Mouse (Mus musculus): ENCODE measurements around the gene Nfil3.

The Nfil3 gene

DNA sequence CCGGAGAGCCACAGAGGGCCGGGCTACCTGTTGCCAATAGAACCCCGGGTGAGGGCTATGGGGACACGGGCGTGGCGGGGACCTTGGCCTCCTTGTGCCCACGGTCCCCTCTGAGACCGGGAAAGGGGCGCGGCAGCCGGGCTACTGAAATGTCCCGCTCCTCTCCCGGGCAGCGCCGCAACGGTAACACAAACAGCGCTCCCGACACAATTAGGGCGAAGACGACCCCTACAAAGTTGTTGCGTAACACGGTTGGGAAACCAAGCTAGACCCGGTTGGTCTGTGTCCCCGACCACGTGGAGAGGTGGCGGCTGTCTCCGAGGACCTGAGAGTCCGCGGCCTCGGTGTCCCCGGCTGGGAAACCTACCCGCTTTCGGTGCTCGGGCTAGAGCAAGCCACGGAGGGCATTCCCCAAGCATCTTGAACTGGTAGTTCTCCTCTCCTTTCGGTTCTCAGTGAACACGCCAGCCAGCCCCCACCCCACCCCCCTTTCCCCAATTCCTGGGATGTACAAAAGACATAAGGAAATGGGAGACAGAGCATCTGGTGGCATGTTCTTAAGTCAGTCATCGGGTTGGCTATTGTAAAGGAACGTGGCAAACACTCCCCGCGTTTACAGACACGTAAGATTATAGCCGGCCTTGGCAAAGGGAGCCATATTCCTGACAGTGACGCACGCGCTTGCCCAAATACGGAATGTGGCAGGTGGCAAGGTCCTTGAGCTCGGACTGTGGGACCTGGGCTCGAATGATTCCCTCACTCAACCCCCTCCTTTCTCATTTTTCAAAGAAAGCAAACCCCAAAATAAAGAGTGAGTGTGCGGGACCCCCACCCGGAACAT lies 788 bp upstream of the Nfil3 start:
- peak; percentile 45 to 47 for DNase-seq

DNA sequence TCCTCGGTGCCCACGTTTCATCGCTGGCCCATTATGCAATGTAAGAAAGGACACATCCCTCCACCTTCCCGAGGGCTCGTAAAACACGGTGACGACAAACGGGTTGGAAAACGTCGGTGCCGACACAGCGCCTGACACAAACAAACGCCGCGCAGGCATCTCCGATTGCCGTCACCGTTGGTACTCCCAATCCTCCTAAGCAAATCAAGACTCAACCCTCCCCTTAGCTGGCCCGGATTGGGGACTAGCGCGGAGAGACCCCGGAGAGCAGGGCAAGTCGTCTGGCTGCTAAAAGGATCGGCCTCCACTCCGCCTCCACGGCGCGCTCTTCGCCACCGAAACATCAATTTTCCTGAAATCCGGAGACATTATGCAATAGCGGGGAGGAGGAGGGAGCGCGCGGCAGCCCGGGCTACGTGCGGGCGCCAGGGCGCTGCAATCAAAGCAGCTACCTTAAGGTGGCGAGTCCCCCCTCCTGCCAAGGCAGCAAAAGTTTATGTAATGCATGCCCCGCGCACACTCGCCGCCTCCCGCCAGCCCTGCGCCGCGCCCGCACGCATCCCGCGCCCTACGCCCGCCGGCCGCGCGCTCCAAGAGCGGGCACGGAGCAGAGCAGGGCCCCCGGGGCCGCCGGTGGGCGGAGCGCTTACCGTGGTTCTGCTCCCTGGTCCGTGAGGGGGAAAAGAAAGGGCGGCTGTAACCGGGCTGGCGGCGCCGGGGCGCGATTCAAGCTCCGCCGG lies 492 bp downstream of the Nfil3 start:
- DNase-seq: peak; percentile 72 to 74

DNA sequence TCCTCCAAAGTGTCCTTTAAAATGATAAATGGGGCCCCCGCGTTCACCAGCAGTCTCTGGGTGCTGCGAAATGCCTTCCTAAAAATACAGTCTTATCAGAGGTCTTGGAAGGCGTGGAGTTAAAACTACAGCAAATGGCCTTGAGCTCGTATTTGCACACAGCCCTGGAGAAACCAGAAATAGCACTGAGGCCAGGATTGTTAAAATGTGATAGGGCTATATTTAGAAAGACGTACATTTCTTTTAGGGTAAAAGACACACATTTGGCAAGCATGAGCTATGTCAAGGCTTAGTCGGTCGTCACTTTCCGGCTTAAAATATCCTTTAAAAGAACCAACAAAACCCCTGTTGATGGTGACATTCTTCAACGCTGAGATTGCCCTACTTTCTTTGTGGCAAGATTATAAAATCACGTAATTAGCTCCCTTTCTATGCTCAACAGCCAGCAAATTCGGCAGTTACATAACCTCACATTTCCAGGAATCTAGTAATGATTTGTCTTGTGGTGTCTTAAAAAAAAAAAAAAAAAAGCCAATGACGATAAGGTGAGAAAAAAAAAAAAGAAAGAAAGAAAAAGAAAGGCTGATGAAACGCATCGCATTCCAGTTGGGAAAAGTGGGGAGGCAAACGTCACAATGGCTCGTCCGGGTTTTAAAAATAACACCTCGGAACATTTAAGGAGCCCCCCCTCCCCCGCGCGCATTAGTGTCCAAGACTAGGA lies 1.4 kb downstream of the Nfil3 start:
- DNase-seq: peak in 1 of 2 experiments; percentile 11

DNA sequence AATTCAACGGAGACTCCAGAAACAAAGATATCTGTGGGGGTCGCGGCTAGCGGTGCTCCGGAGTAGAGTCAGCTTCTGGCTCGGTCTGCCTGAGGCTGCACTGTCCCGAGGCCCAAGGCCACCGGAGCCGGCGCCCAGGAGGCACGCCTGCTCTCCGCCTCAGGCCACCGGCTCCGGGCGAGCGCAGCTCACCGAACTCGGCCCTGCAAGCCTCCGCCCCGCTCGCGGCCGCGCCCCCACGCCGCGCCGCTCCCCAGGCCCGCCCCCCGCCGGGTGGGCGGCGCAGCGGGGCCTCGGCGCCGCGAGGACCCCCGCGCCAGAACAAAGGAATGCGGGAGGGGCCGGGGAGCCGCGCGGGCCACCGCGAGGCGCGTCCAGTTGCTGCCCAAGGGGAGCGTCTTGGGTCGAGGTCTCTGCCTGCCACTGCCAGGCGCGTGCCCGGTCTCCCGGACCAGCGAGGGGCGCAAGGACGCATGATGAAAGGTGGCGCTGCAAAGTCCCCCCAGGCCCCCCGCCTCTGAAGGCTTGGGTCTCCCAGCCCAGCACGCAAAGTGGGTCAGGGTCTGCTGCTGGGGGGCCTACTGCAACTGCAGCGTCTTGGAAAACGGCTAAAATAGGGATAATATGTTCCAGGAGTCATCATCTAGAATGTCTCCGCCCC lies 2.4 kb downstream of the Nfil3 start:
- DNase-seq: peak in 1 of 2 experiments; percentile 7

DNA sequence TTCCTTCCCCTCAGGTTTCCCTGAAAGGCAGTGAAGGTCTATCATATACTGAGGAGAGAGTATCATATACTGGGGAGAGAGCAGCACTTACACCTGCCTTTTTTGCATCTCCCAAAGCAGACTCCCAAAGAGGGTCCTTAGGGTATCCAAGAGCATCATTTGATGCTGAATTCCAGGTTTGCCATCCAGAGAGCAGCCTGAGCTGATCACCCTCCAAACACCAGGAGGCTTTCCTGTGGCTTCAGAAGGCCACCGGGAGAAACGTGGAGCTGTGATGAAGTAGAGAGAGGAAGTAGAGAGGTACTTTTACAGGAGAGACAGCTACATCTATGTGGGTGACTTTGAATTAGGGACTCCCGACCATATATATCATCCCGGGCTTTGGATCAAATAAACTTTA lies 3.1 kb downstream of the Nfil3 start:
- no peak for DNase-seq

DNA sequence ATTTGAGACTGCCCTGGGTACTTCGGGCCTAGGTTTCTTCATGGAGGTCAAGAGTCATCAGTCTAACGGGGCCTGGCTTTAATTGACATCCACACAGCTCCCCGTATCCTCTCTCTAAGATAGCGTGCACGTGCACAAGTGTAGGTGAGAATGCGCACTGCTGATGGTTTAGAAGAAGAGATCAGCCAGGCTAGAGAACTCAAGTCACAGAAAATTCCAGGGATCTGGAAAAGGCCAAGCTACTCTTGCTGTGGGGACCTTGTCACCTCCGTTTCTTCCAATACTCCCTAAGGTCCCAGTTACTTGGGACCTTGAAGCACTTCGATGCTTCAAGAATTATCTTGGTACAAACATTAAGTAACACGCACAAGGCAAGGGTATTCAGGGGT lies 3.7 kb downstream of the Nfil3 start:
- DNase-seq: no peak

DNA sequence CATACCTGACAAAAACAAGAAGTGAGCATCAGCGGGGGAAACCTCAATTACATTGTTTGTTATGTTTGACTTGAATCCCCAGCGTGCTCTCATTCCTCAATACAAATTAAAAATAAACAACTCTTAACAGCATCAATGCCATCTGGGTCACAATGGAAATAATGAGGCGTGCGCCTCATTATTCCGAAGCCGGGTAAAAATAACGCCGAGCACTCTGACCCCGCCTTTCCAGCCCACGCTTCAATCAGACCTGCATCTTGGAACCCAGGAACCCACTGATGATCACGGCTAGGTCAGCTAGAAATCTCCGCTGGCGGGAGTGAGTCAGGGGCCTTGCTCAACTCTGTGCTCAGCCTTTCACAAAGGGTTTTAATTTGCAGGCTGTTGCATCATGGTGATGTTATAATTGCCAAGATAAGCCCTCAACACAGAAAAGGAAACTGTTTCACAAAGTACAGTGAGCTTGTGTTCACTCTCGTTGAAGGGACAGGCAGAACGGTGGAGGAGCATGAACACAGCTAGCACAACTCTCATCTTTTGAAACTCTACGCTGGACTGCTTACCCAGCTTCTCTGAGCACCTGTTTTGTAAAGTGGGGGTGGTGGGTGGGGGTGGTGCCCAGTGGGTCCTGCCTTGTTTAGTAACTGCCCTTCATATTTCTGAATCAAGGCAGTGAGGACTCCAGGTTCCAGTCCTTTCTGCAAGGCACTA lies 4.2 kb downstream of the Nfil3 start:
- no peak for DNase-seq

DNA sequence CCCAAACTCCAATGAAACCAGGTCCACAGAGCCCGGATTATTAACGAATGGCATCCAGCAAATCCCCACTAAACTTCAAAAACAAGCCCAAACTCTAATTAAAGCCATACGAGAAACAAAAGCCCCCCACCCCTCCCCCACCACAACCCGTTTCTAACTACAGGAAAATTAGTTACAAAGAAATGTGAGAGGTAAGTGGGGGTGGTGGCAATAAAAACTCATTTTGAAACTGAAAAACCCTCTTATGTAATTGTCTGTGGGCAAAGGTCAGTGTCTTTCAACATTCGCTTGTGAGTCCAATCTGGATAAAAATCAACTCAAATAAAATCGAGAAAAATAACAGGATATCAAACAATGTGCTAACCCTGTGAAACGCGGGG lies 4.8 kb downstream of the Nfil3 start:
- no peak for DNase-seq

DNA sequence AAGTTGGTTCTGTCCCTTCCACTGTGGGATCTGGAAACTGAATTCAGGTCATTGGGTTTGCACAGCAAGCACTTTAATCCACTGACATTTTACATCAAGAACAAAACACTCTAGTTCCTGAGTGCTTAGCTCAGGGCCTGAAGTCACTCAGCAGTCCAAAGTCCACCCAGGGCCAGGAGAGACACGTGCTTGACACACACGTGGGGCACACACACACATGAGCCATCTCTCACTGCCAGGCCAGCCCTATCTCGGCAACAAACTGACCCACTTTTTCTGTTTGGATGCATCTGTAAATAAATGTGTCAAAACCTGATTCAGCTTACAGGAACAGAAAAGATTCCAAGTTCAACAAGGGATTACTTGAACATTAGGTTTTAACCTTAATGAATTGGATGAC lies 6.2 kb downstream of the Nfil3 start:
- DNase-seq: no peak

DNA sequence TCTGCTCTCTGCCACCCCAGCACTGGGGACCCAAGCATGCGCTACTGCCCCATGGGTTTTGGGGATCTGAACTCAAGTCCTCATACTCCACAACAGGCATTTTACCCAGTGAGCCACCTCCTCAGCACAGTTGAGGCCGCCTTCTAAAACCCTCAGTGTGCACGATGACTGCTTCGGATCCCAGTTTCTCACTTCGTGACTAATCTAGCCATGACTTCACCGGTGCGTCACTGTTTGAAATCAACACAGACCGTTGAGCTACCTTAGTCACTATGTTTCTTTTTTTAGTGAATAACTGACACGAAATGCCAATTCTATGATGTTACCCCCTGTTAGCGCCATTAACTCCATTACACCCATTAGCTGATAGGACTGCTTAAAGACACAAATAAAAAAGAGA lies 7.4 kb downstream of the Nfil3 start:
- DNase-seq: no peak

DNA sequence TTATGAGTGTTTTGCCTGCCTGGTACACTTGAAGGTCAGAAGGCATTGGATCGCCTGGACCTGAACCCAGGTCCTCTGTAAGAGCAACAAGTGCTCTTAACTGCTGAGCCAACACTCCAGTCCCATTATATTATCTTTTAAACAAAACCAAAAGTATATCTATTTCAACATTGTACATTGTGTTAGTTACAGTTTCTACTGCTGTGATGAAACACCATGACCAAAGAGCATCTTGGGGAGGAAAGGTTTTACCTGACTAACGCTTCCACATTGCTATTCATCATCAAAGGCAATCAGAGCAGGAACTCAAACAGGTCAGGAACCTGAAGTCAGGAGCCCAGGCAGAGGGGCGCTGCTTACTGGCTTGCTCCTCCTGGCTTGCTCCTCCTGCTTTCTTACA lies 8.2 kb downstream of the Nfil3 start:
- no peak for DNase-seq

DNA sequence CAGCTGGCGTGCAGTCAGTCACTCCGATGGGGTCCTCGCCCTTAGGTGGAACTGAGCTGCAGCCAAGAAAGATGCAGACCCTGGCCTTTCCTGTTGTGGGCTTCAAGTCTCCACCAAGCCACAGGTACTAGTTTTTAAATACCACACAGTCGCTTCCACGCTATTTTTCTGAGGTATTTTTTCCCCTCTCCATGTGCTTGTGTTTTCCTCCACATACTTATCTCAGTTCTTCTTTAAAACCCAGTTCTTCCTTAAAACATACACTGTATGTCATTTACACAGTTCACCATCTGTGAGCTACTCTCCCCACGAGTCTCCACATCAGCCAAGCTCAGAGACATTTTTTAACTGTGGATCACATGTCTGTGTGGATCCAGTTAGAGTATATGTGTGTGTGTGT lies 10.0 kb downstream of the Nfil3 start:
- no peak for DNase-seq

DNA sequence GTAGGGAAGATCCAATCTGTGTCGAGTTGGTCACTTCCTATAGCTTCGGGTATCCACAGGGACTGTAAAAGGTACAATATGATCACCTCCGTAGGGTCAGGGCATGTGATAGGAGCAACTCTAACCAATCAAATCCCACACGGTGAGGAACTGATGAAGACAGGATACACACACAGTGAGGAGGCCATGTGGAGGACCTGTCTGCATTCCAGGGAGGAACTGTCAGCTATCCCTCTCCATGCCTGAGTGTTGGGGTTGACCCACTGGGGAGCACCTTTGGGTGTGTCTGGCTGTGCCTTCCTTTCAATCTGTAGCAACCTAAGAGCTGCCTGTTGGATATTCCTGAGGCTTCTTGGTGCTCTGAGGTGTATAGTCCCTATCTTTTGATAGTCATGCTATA lies 18.0 kb downstream of the Nfil3 start:
- DNase-seq: no peak

DNA sequence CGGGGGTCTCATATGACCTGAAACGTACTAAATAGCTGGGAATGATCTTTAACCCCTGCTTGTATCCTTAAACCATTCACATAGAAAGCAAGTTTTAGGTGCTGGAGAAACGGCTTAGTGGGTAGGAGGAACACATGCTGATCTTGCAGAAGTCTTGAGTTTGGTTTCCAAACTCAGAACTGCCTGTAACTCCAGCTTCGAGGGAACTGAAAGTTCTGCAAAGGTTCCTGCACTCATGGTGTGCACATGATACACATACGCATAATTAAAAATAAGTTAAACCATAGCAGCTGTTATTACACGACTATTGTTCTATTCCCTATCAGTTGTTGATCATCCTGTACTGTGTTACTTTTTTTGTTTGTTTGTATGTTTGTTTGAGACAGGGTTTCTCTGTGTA lies 18.5 kb downstream of the Nfil3 start:
- no peak for DNase-seq

DNA sequence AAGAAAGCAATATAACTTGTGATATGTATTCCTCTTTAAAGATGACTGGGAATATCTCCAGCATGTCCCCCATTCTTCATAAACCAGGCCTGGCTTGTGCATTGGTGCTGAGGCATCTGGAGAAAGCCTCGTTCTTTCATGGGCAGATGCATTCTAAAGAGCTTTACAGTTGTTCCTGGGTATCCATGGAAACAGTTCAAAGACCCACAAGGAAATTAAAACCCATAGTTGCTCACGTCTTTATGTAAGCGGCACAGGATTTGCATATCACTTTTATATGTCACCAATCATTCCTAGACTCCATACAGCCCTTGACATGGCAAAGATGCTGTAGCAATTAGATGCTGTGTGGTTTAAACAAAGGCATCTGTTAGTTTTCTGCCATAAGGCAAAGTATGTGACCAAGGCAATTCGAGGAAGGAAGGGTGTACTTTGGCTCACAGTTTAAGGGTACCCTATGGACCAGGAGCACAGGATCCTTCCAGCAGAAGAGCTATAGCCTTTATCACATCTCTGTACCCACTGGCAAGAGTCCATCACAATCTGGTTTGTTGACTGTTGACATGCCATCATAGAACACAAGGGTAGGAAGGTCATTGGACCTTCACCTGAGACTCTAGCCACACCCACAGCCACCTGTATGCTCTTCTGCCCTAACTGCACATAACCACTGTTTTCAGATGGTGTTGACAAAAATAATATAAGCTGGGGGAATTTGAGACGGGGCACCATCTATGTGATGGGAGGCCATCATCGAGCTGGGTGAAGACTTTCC lies 26.9 kb downstream of the Nfil3 start:
- no peak for DNase-seq

DNA sequence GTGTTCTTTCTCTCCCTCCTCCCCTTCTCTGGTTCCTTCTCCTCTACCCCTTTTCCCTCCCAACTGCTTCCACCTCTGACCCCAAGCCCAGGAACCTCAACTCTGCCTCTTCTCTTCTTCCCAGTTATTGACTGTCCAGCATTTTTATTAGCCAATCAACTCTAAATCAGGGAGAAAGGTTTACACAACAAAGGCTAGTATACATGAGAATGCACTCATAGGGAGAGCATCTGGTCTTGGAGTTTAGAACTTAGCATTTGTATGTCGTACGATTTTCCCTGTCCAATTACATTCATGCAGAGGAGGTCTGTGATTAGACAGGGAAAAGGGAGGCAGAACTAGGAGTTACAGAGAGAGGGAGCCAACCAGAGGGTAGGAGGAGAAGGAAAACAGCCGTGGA lies 31.7 kb downstream of the Nfil3 start:
- no peak for DNase-seq

DNA sequence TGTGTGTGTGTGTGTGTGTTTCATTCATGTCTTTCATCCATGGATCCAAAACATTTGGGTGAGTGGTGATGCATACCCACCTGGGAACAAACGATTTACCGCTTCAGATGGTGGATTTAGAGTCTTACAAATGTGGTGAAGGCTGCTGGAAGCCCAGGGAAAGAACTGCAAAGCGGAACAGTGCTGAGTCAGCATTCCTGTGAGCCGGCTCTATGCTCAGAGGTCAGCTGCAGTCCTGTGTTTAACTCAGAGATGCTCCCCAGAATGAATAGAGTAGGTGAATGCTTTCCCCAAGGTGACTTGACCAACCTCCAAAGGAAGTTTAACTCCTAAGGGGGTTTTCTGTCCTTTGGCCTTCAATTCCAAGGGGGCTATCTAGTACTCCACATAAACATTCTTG lies 33.3 kb downstream of the Nfil3 start:
- no peak for DNase-seq

DNA sequence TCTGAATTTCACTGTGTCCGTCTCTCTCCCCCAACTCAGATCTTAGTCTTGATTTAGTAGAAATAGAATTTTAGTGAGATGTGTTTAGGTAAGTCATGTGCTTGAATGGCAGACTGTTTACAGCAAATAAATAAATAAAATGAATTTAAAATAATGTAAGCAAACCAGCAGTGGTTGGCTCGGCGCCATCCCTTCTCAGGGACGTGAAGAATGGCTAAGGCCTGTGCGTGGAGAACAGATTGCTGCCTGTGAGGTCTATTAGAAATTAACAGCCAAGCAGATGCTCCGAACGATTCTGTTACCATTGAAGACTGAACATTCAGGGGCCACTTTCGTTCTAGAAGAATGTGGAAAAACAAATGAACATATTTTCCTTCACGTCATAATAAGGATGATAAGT lies 35.1 kb downstream of the Nfil3 start:
- no peak for DNase-seq

DNA sequence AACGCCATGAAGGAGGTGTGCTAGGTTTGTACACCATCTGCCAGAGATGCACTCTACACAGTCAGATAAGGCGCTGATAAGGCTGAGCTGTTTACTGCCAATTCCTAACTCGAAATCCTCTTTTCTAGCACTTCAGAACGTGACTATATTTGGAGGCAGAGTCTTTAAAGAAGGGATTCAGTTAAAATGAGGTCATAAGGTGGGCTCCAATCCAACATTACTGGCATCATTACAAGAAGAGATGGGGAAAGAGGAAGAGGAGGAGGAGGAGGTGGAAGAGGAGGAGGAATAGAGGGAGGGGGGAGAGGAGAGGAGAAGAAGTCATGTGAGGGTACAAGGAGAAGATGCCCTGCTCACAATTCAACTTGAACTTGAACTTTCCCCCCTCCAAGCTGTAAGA lies 36.8 kb downstream of the Nfil3 start:
- no peak for DNase-seq

DNA sequence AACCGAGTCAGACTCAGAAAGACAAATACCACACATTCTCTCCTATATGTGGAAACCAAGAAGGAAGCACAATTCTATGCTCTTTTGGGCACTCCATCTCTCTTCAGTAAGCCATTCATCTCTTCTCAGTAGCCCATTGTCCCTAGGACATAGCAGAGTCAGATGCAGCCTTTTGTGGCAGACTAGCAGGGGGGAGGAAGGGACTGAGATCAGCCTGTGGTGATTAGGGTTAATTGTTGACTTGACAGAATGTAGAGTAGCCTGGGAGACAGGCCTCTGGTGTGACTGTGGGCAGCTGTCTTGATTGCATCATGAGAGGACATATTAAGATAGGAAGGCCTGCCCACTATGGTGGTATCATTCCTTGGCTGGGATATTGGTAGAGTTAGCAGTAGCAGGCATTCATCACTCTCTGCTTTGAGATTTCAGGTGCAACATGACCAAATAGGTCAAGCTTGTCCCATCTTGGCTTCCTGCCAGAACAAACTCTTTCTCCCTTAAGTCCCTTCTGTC lies 37.9 kb downstream of the Nfil3 start:
- no peak for DNase-seq

DNA sequence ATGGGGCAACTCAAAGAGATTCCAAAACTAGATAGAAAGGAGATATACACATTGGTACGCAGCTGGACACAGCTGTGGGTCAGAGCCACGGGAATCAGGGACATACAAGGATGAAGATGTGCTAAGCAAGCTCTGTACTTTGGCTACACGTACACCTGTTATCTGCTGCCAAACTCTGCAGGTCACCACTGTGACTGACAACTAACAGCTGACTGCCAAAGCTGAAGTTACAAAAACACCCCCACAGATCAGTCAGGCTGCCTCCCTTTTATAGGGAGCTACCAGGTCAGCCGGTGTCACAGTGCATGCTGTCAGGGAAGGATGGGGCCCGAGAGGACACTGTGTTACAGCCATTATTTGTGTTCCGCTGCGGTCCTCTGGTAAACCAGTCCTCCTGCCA lies 39.9 kb downstream of the Nfil3 start:
- no peak for DNase-seq

DNA sequence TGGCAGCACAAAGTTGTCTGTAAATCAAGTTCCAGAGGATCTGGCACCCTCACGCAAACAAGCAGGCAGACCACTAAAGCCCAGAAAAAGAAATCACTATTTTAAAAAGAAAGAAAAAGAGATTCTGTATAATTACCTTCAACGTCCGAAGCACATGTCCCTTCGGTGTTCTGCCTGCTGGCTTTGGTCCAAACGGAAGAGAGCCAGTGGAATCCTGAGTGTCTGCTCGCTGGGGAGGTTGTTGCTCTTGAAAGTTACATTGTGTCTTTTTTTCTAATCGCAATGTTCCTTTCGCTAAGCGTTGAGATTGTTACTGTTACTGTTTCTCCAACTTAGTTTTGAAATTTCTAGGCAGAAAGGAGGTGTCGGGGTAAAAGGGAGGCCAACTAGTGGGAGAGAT lies 50.3 kb downstream of the Nfil3 start:
- DNase-seq: no peak
